Mouse (Mus musculus) myocyte (in vitro differentiated cells): Measurements from ENCODE around the gene Fam222a. TPM values are rescaled to one million over a fixed set of nuclear protein-coding genes. Genes with fewer than 3 reads are reported as not detected.

Experiments
- H3K27me3 ChIP-seq: one replicate; pipeline ENCODE4 v1.6.1; 2011; ENCODE audit not compliant: control insufficient read depth, insufficient read depth, insufficient read length
- H3K36me3 ChIP-seq: one replicate; pipeline ENCODE4 v1.6.1; 2011; ENCODE audit not compliant: control insufficient read depth, insufficient read depth
- H3K4me2 ChIP-seq: one replicate; pipeline ENCODE4 v1.6.1; 2011; ENCODE audit warnings: low read depth, control low read depth
- H3K4me3 ChIP-seq: one replicate; pipeline ENCODE4 v1.5.1; 2011; ENCODE audit warnings: mild to moderate bottlenecking, control low read depth, moderate library complexity
- H3K79me2 ChIP-seq: one replicate; pipeline ENCODE4 v1.6.1; 2011; ENCODE audit not compliant: control insufficient read depth, insufficient read depth
- H3ac ChIP-seq: one replicate; pipeline ENCODE4 v1.6.1; 2011; ENCODE audit not compliant: control insufficient read depth, insufficient read length
- CEBPB ChIP-seq: IDR thresholded peaks from 2 replicates; pipeline ENCODE4 v1.6.1; 2011; ENCODE audit warnings: mild to moderate bottlenecking, moderate library complexity; ENCODE audit not compliant: poor library complexity, insufficient read depth, severe bottlenecking
- E2F4 ChIP-seq: IDR thresholded peaks from one replicate; pipeline ENCODE4 v1.6.1; 2011; ENCODE audit warnings: mild to moderate bottlenecking, control low read depth, moderate library complexity; ENCODE audit not compliant: insufficient read depth
- MAX ChIP-seq: IDR thresholded peaks from one replicate; pipeline ENCODE4 v1.6.1; 2011; ENCODE audit warnings: low read depth, mild to moderate bottlenecking, control low read depth
- MYOD1 ChIP-seq, 3 experiments: IDR thresholded peaks; one replicate each; pipeline ENCODE4 v1.6.1; 2011; ENCODE audit warnings: control low read depth in 2 of 3, low read depth in 2 of 3, mild to moderate bottlenecking in 2 of 3, moderate library complexity in 1 of 3; ENCODE audit not compliant: insufficient read length in 2 of 3, control insufficient read depth in 1 of 3
- MYOG ChIP-seq, 3 experiments: IDR thresholded peaks; one replicate each; pipeline ENCODE4 v1.6.1; 2011; ENCODE audit warnings: control low read depth in 2 of 3, low read depth in 2 of 3, mild to moderate bottlenecking in 2 of 3; ENCODE audit not compliant: insufficient read length in 2 of 3, control insufficient read depth in 1 of 3, insufficient read depth in 1 of 3
- POLR2A ChIP-seq: IDR thresholded peaks from one replicate; pipeline ENCODE4 v1.6.1; 2011; ENCODE audit warnings: low read depth, mild to moderate bottlenecking, control low read depth, moderate library complexity; ENCODE audit not compliant: insufficient read length
- POLR2AphosphoS2 ChIP-seq: IDR thresholded peaks from one replicate; pipeline ENCODE4 v1.6.1; 2011; ENCODE audit warnings: low read depth, control low read depth; ENCODE audit not compliant: insufficient read length
- REST ChIP-seq: IDR thresholded peaks from one replicate; pipeline ENCODE4 v1.6.1; 2011; ENCODE audit warnings: mild to moderate bottlenecking, control low read depth, moderate library complexity; ENCODE audit not compliant: insufficient read depth, insufficient read length
- SRF ChIP-seq: IDR thresholded peaks from one replicate; pipeline ENCODE4 v1.6.1; 2011; ENCODE audit warnings: low read depth; ENCODE audit not compliant: control insufficient read depth, insufficient read length
- TCF12 ChIP-seq: IDR thresholded peaks from one replicate; pipeline ENCODE4 v1.6.1; 2011; ENCODE audit warnings: mild to moderate bottlenecking, control low read depth; ENCODE audit not compliant: poor library complexity, insufficient read depth, severe bottlenecking
- TCF3 ChIP-seq: IDR thresholded peaks from one replicate; pipeline ENCODE4 v1.6.1; 2011; ENCODE audit warnings: low read depth, control low read depth; ENCODE audit not compliant: insufficient read length
- USF1 ChIP-seq: IDR thresholded peaks from one replicate; pipeline ENCODE4 v1.6.1; 2011; ENCODE audit warnings: low read depth, mild to moderate bottlenecking, control low read depth, moderate library complexity
- polyA plus RNA-seq: library from polyadenylated mRNA; unstranded; fragments of >200 nt; fragmentation: generic; extraction: Trizol; gene quantifications from one replicate; pipeline ENCODE4 v1.2.1, GENCODE M21; 2012; ENCODE audit warnings: missing spikeins

Gene Fam222a
- polyA plus RNA-seq, 1 experiment, result 0.02 TPM

DNA sequence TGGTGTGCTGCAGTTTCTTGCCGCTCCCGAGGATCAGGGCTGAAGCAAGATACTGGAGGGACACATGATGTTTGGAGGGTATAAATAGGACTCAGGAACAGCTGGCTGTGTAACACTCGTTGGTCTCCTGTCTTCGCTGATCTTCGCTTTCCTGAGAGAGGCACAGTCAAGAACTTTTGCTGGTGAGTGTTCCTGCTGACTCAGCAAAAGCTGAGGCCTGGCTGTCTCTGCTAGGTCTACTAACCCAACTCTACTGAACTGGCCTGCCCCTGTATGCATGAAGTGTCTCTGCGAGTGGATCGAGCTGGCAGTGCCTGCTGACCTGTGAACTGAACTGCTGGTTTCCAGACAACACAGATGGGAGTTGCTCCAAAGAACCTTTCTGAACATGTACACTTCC, 3.8 kb upstream of the Fam222a start:
- no peaks in the 10 kb centered on the region for H3K36me3 ChIP-seq
- H3ac ChIP-seq, result no peak overlapping the region
- H3K27me3 ChIP-seq, result peaks cover 34% of the 10 kb centered on the region
- no peak for TF ChIP-seq TCF3
- H3K4me2 ChIP-seq, result no peak overlapping the region
- H3K4me3 ChIP-seq, result no peak overlapping the region
- H3K79me2 ChIP-seq, result no peaks in the 10 kb centered on the region

DNA sequence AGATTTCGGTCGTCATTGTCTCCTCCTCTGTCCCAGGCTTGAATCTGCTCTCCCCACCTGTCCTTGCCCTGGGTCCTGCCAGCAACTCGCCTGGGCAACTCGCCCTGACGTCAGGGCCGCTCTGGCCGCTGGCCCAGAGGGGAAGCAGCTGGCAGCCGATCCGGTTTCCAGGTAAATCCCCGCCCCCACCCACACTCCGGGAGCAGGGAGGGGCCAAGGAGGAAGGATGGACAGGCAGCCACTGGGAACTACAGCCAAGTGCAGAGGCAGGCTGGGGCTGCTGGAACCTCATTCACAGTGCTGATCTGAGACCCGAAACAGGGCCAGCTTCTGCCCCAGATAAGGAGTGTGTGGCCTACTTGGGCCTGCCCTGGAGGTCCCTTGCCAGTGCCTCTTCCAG, 2.5 kb upstream of the Fam222a start:
- no peak for TF ChIP-seq TCF3
- TF ChIP-seq SRF, result no peak
- TF ChIP-seq E2F4, result no peak
- no peak for TF ChIP-seq POLR2A
- TF ChIP-seq MYOG (IDR thresholded peaks at IDR 0.05; ENCODE audit: control insufficient read depth in 1 of 3, insufficient read depth in 1 of 3, insufficient read length in 2 of 3, low read depth in 2 of 3), result no peak
- TF ChIP-seq CEBPB, result no peak
- TF ChIP-seq MYOD1 (IDR thresholded peaks at IDR 0.05; ENCODE audit: control insufficient read depth in 1 of 3, insufficient read length in 2 of 3, low read depth in 2 of 3), result no peak
- TF ChIP-seq MAX, result no peak
- TF ChIP-seq USF1, result no peak
- TF ChIP-seq REST, result no peak
- TF ChIP-seq POLR2AphosphoS2, result no peak
- TF ChIP-seq TCF12, result no peak
- H3K4me3 ChIP-seq, result no peak overlapping the region
- H3ac ChIP-seq, result no peak overlapping the region
- H3K36me3 ChIP-seq, result no peaks in the 10 kb centered on the region
- H3K27me3 ChIP-seq, result peaks cover 47% of the 10 kb centered on the region
- H3K4me2 ChIP-seq, result no peak overlapping the region
- H3K79me2 ChIP-seq, result no peaks in the 10 kb centered on the region

DNA sequence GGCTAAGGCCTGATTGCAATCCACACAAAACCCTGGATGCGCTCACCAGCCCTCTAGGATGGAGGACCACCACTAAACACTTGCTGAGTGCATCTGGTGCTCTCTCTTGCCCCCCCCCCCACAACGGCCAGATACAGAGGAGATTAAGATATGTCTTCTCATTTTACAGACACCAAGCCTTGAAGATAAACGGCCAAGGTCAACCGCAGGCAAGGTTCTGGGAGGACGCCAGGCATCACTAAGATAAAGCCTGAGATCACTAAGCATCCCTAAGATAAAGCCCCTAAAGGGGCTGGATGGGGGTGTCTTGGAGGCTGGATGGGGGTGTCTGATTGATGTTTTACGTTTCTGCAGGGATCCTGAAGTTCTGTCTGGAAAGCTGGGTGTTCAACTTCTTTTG, 2.1 kb upstream of the Fam222a start:
- H3K79me2 ChIP-seq, result no peaks in the 10 kb centered on the region
- H3ac ChIP-seq, result no peak overlapping the region
- no peak overlapping the region for H3K4me2 ChIP-seq
- peaks cover 49% of the 10 kb centered on the region for H3K27me3 ChIP-seq
- H3K36me3 ChIP-seq, result no peaks in the 10 kb centered on the region
- no peak overlapping the region for H3K4me3 ChIP-seq
- TF ChIP-seq REST (no peak), MYOG (IDR thresholded peaks at IDR 0.05; ENCODE audit: control insufficient read depth in 1 of 3, insufficient read depth in 1 of 3, insufficient read length in 2 of 3, low read depth in 2 of 3) (no peak), SRF (no peak), MYOD1 (IDR thresholded peaks at IDR 0.05; ENCODE audit: control insufficient read depth in 1 of 3, insufficient read length in 2 of 3, low read depth in 2 of 3) (no peak), MAX (no peak), TCF12 (no peak), CEBPB (no peak), USF1 (no peak), POLR2AphosphoS2 (no peak), E2F4 (no peak), POLR2A (no peak)

DNA sequence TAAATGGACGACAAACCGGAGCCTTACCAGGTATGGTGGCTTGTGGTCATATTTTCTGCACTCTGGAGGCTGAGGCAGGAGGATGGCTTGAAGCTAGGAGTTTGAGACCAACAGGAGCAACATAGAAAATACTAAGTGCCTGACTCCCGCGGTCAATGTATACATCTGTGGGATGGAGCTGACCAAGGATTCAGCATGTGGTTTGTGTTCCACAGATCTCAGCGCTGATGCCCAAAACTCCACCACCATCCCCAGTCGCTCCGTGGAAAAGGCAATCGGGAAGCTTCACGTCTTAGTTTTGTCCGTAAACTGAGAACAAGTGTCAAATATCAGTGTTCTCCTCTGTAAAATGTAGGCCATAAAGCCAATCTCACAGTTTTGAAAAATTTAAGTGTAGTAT, 1.4 kb upstream of the Fam222a start:
- Histone ChIP-seq H3K27me3 (peaks cover 53% of the 10 kb centered on the region), H3ac (no peak overlapping the region), H3K4me2 (no peak overlapping the region), H3K36me3 (no peaks in the 10 kb centered on the region), H3K4me3 (no peak overlapping the region), H3K79me2 (no peaks in the 10 kb centered on the region)
- TF ChIP-seq POLR2A, result no peak
- TF ChIP-seq POLR2AphosphoS2, result no peak
- no peak for TF ChIP-seq E2F4
- no peak for TF ChIP-seq TCF3
- TF ChIP-seq MAX, result no peak
- no peak for TF ChIP-seq USF1
- TF ChIP-seq SRF, result no peak
- no peak for TF ChIP-seq REST
- no peak for TF ChIP-seq MYOD1 (IDR thresholded peaks at IDR 0.05; ENCODE audit: control insufficient read depth in 1 of 3, insufficient read length in 2 of 3, low read depth in 2 of 3)
- no peak for TF ChIP-seq TCF12
- no peak for TF ChIP-seq CEBPB
- TF ChIP-seq MYOG (IDR thresholded peaks at IDR 0.05; ENCODE audit: control insufficient read depth in 1 of 3, insufficient read depth in 1 of 3, insufficient read length in 2 of 3, low read depth in 2 of 3), result no peak

DNA sequence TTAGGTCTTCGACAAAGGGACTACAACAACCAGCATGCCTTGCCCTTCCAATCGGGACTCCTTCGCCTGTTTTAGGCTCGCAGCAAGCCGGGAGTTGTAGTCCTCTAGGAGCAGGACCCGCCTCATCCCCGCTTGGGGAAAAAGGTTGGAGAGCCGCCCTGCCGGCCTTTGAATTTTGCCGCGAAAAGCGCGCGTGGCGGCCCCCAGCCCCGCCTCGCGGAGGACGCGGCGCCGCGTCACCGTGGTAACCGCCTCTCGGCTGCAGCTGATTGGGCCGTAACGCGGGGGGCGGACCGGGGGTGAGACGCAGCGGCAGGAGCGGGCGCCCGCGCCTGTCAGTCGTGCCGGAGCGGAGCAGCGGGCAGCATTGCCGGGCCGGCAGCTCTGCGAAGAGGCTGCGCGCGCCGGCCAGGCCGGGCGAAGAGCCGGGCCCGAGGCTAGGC, 720 bp upstream of the Fam222a start:
- no peaks in the 10 kb centered on the region for H3K36me3 ChIP-seq
- H3K27me3 ChIP-seq, result peaks cover 59% of the 10 kb centered on the region
- peak; percentile 73 for TF ChIP-seq E2F4
- TF ChIP-seq MYOG (IDR thresholded peaks at IDR 0.05; ENCODE audit: control insufficient read depth in 1 of 3, insufficient read depth in 1 of 3, insufficient read length in 2 of 3, low read depth in 2 of 3), result no peak
- TF ChIP-seq POLR2A, result peak; percentile 37
- no peak for TF ChIP-seq TCF12
- TF ChIP-seq REST, result no peak
- TF ChIP-seq MYOD1 (IDR thresholded peaks at IDR 0.05; ENCODE audit: control insufficient read depth in 1 of 3, insufficient read length in 2 of 3, low read depth in 2 of 3), result no peak

More for the DNA sequence above, 720 bp upstream of the Fam222a start:
- Histone ChIP-seq H3K4me3 (no peak overlapping the region), H3K4me2 (peak overlapping the region; percentile 67), H3ac (peak overlapping the region; percentile 13), H3K79me2 (no peaks in the 10 kb centered on the region)
